Mouse (Mus musculus) lung, embryonic 14.5 days (tissue): ENCODE measurements around the gene Bcl11b. TPM values are rescaled to one million over a fixed set of nuclear protein-coding genes. Genes with fewer than 3 reads are reported as not detected.

ENCODE experiments used
- ATAC-seq: fragments of 200-750 bp; cut with Nextera tagmentation; 2 replicates; pipeline ENCODE4 v1.8.0; 2017; ENCODE audit warnings: mild to moderate bottlenecking, moderate TSS enrichment, moderate library complexity; ENCODE audit not compliant: insufficient read depth
- DNase-seq: peaks from one replicate; pipeline ENCODE4 v3.0.0-alpha.2; 2015
- H3K27ac ChIP-seq: fragments of 300-500 bp; sonication (generic); 2 replicates; pipeline ENCODE4 v1.5.1; 2014; ENCODE audit warnings: low read depth, mild to moderate bottlenecking, moderate library complexity
- H3K27me3 ChIP-seq: fragments of 300-500 bp; sonication (generic); 2 replicates; pipeline ENCODE4 v1.6.1; 2014; ENCODE audit warnings: low read length, control low read depth; ENCODE audit not compliant: insufficient read depth
- H3K36me3 ChIP-seq: fragments of 300-500 bp; sonication (generic); 2 replicates; pipeline ENCODE4 v1.6.1; 2014; ENCODE audit warnings: control low read depth; ENCODE audit not compliant: insufficient read depth
- H3K4me1 ChIP-seq: fragments of 300-500 bp; sonication (generic); 2 replicates; pipeline ENCODE4 v1.6.1; 2014; ENCODE audit warnings: antibody characterized with exemption, control low read depth; ENCODE audit not compliant: insufficient read depth
- H3K4me2 ChIP-seq: fragments of 300-500 bp; sonication (generic); 2 replicates; pipeline ENCODE4 v1.6.1; 2014; ENCODE audit warnings: mild to moderate bottlenecking
- H3K4me3 ChIP-seq: fragments of 300-500 bp; sonication (generic); 2 replicates; pipeline ENCODE4 v1.5.1; 2014; ENCODE audit warnings: low read depth, low read length
- H3K9ac ChIP-seq: fragments of 300-500 bp; sonication (generic); 2 replicates; pipeline ENCODE4 v1.6.1; 2014
- H3K9me3 ChIP-seq: fragments of 300-500 bp; sonication (generic); 2 replicates; pipeline ENCODE4 v1.6.1; 2016; ENCODE audit warnings: low read depth, low read length, control low read depth
- CTCF ChIP-seq: IDR thresholded peaks from 2 replicates; pipeline ENCODE4 v1.5.1; 2016; ENCODE audit warnings: antibody characterized with exemption, low read depth
- WGBS: fragments of 180-500 bp; shearing (Covaris S2); extraction: QIAGEN DNeasy Blood & Tissue Kit; methylation state at CpG from one replicate; pipeline ENCODE4 v1.1.7; 2014; 5-methylcytosine and 5-hydroxymethylcytosine counted together
- polyA plus RNA-seq: library from polyadenylated mRNA; unstranded; fragments of >200 nt; fragmentation: Nextera tagmentation; extraction: Ambion mirVana; gene quantifications from 2 replicates; pipeline ENCODE4 v1.2.1, GENCODE M21; 2014

Gene Bcl11b
- polyA plus RNA-seq, 1 experiment from 2014 or later: 4.4 TPM

DNA sequence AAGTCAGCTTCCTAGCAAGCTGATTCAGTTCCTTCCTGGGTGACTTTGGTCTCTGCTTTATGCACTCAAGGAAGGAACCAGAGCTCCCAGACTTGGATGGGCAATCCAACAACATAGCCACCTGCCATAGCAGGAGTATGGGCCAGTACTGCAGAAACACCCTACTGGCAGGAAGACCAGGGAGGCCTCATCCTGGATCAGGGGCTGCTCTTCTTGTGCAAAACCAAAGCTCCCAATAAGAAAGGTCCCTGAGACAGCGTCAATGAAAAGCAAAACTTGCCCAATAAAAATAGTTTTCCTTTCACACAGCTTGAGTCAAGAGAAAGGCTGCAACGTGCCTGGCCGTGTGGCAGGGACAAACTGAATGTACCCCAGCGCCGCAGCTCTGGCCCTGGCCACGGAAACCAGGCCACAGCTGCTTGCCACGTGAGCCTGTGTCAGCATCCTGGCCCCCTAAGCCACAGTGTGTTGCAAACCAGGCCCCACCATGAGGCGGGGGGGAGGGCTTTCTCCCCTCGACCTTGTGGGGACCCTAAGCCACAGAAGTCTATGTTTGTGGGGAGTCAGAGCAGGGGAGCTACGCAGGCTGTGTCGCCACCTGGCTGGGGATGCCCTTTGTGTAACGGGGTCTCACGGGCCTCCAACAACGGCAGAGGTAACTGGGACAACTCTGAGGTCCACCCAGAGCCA lies 38.9 kb downstream of the Bcl11b start:
- no peak overlapping the region for H3K4me2 ChIP-seq
- ATAC-seq: no peak
- no peaks in the 10 kb centered on the region for H3K27me3 ChIP-seq
- peaks cover under 1% of the 10 kb centered on the region; the same call in 1 of the 2 replicates for H3K9me3 ChIP-seq
- DNase-seq: no peak
- no peak overlapping the region for H3K4me3 ChIP-seq
- WGBS: 84% methylated on average over 14 of the region's 14 CpGs
- TF ChIP-seq CTCF: no peak
- H3K4me1 ChIP-seq: 0 out of 2 replicates have a peak, but pooled peaks cover 4% of the 10 kb centered on the region
- no peak overlapping the region for H3K9ac ChIP-seq
- H3K36me3 ChIP-seq: no peaks in the 10 kb centered on the region
- H3K27ac ChIP-seq: no peak overlapping the region

DNA sequence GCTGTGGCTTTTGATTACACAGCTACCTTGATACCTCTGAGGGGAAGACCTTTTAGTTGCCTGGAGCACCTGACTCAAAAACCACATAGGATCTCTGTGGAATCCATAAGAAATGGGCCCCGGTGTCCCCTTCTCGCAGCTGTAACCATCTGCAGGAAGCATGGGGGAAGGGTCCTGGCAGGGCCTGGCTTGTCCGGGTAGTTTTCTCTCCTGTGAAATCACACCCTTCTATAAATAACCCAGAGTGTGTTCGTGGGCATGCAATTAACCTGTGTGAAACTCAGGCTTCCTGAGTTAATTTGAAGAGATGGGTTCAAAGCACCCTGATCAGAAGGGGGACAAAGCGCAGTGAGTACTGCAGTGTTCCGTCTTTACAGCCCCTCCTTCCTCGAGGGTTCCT lies 40.5 kb downstream of the Bcl11b start:
- DNase-seq (no peak), ATAC-seq (no peak)
- no peaks in the 10 kb centered on the region for H3K9me3 ChIP-seq
- no peak overlapping the region for H3K27ac ChIP-seq
- 0 out of 2 replicates have a peak, but pooled peaks cover 4% of the 10 kb centered on the region for H3K4me1 ChIP-seq
- H3K9ac ChIP-seq: no peak overlapping the region
- no peaks in the 10 kb centered on the region for H3K36me3 ChIP-seq
- no peak overlapping the region for H3K4me3 ChIP-seq
- H3K27me3 ChIP-seq: no peaks in the 10 kb centered on the region
- H3K4me2 ChIP-seq: no peak overlapping the region
- TF ChIP-seq CTCF: no peak
- WGBS: 45% methylated on average over 7 of the region's 7 CpGs

- Histone ChIP-seq H3K4me1 (0 out of 2 replicates have a peak, but pooled peaks cover 4% of the 10 kb centered on the region), H3K4me2 (no peak overlapping the region), H3K36me3 (no peaks in the 10 kb centered on the region), H3K9ac (no peak overlapping the region), H3K4me3 (no peak overlapping the region), H3K27me3 (no peaks in the 10 kb centered on the region), H3K9me3 (no peaks in the 10 kb centered on the region), H3K27ac (no peak overlapping the region)
- 59% methylated on average over 15 of the region's 15 CpGs for WGBS
- TF ChIP-seq CTCF: no peak
- DNase-seq: no peak
- ATAC-seq: no peak
These were observed 41.6 kb downstream of the Bcl11b start for GRCm38 (mm10) chr12:107961843-107962242.

- H3K4me2 ChIP-seq: 0 out of 2 replicates have a peak overlapping the region, but pooled peaks have one; percentile 12
- TF ChIP-seq CTCF: no peak
- WGBS: 33% methylated on average over 12 of the region's 12 CpGs
These were observed 42.5 kb downstream of the Bcl11b start for GRCm38 (mm10) chr12:107960789-107961491.

DNA sequence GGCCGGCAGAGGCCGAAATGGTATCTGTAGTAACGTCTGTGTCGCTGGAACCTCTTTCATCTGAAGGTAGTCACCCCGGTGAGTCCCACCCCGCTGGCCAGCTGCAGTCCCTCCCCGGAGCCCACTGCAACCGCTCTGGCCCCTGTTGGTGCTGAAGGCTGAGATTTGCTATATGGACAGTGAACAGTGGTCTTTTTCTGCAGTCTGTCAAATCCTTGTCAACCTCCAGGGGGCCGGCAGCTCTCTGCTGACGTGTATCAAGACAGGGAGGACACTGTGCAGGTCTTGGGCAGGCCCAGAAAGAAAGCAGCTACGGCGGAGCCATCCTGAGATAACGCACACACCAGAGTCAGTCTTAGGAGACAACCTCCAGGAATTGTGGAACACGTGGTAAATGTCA lies 43.0 kb downstream of the Bcl11b start:
- H3K4me3 ChIP-seq: no peak overlapping the region
- H3K36me3 ChIP-seq: no peaks in the 10 kb centered on the region
- H3K9ac ChIP-seq: no peak overlapping the region
- H3K27me3 ChIP-seq: no peaks in the 10 kb centered on the region
- peak; percentile 41; the same call in 1 of the 2 replicates for TF ChIP-seq CTCF
- no peak overlapping the region for H3K4me2 ChIP-seq
- no peak overlapping the region for H3K27ac ChIP-seq
- DNase-seq (no peak), ATAC-seq (no peak)
- WGBS: 59% methylated on average over 14 of the region's 14 CpGs
- no peaks in the 10 kb centered on the region for H3K9me3 ChIP-seq
- H3K4me1 ChIP-seq: 0 out of 2 replicates have a peak, but pooled peaks cover 4% of the 10 kb centered on the region

More at GRCm38 (mm10) chr12:107960789-107961491, 42.5 kb downstream of the Bcl11b start:
- DNase-seq: peak; percentile 34
- H3K4me1 ChIP-seq: 0 out of 2 replicates have a peak, but pooled peaks cover 4% of the 10 kb centered on the region
- H3K27me3 ChIP-seq: no peaks in the 10 kb centered on the region
- H3K9ac ChIP-seq: no peak overlapping the region
- H3K4me3 ChIP-seq: no peak overlapping the region
- H3K36me3 ChIP-seq: no peaks in the 10 kb centered on the region
- H3K27ac ChIP-seq: no peak overlapping the region
- H3K9me3 ChIP-seq: no peaks in the 10 kb centered on the region
- peak; percentile 42; the same call in 1 of the 2 replicates for ATAC-seq

DNA sequence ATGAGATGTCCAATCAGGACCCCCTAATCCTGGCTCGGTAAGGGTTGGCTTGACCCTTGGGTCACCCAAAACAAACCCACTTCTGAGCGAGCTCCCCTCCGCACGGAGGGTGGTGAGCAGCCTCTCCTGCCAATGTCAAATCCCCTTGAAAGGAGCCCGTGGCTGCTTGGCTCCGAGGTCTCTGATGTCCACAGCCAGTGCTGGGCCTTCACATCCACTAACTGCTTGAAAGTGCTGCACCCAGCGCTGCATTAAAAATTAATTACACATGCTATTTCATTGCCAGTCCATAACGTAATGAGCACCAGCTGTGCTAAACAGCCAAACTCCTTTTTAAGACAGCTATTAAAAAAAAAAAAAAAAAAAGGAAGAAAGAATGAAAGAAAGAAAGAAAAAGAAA lies 43.5 kb downstream of the Bcl11b start:
- ATAC-seq: no peak

More for the DNA sequence above, 43.5 kb downstream of the Bcl11b start:
- 43% methylated on average over 8 of the region's 8 CpGs for WGBS
- H3K36me3 ChIP-seq: no peaks in the 10 kb centered on the region
- no peaks in the 10 kb centered on the region for H3K27me3 ChIP-seq
- peaks cover 6% of the 10 kb centered on the region; the same call in 1 of the 2 replicates for H3K4me1 ChIP-seq
- no peak overlapping the region for H3K4me2 ChIP-seq
- no peak for TF ChIP-seq CTCF
- DNase-seq: no peak
- H3K27ac ChIP-seq: no peak overlapping the region
- H3K9me3 ChIP-seq: no peaks in the 10 kb centered on the region
- no peak overlapping the region for H3K9ac ChIP-seq
- H3K4me3 ChIP-seq: no peak overlapping the region
